Mouse (Mus musculus) forebrain, embryonic 11.5 days (tissue): ENCODE data around the gene Kazn. TPM values are rescaled to one million over a fixed set of nuclear protein-coding genes. Genes with fewer than 3 reads are reported as not detected.

Experiments used
- ATAC-seq: fragments of 200-750 bp; cut with Nextera tagmentation; replicated peaks from 2 replicates; pipeline ENCODE4 v1.8.0; 2017; ENCODE audit warnings: moderate TSS enrichment; ENCODE audit not compliant: low FRiP score
- DNase-seq: peaks from one replicate; pipeline ENCODE4 v3.0.0-alpha.2; 2017; ENCODE audit warnings: low spot score
- H3K27ac ChIP-seq: fragments of 300-500 bp; sonication (generic); 2 replicates; pipeline ENCODE4 v1.5.1; 2014; ENCODE audit warnings: low read depth, low read length
- H3K27me3 ChIP-seq: fragments of 300-500 bp; sonication (generic); 2 replicates; pipeline ENCODE4 v1.6.1; 2014; ENCODE audit warnings: mild to moderate bottlenecking, low read length, mixed read lengths; ENCODE audit not compliant: control insufficient read depth, insufficient read depth
- H3K36me3 ChIP-seq: fragments of 300-500 bp; sonication (generic); 2 replicates; pipeline ENCODE4 v1.6.1; 2014; ENCODE audit warnings: mild to moderate bottlenecking, low read length, moderate library complexity, mixed read lengths; ENCODE audit not compliant: control insufficient read depth, insufficient read depth
- H3K4me1 ChIP-seq: fragments of 300-500 bp; sonication (generic); replicated peaks from 2 replicates; pipeline ENCODE4 v1.6.1; 2014; ENCODE audit warnings: low read length, mixed read lengths; ENCODE audit not compliant: control insufficient read depth, insufficient read depth
- H3K4me2 ChIP-seq: fragments of 300-500 bp; sonication (generic); 2 replicates; pipeline ENCODE4 v1.6.1; 2014; ENCODE audit warnings: low read depth, mild to moderate bottlenecking, low read length, moderate library complexity, mixed read lengths; ENCODE audit not compliant: severe bottlenecking
- H3K4me3 ChIP-seq: fragments of 300-500 bp; sonication (generic); 2 replicates; pipeline ENCODE4 v1.5.1; 2014; ENCODE audit warnings: low read depth, low read length
- H3K9ac ChIP-seq: fragments of 300-500 bp; sonication (generic); 2 replicates; pipeline ENCODE4 v1.6.1; 2014; ENCODE audit warnings: low read length
- H3K9me3 ChIP-seq: fragments of 300-500 bp; sonication (generic); 2 replicates; pipeline ENCODE4 v1.6.1; 2016; ENCODE audit warnings: low read length, mixed read lengths; ENCODE audit not compliant: control insufficient read depth
- WGBS: fragments of 180-500 bp; shearing (Covaris S2); extraction: QIAGEN DNeasy Blood & Tissue Kit; methylation state at CpG from one replicate; pipeline ENCODE4 v1.1.7; 2014; 5-methylcytosine and 5-hydroxymethylcytosine counted together
- polyA plus RNA-seq: library from polyadenylated mRNA; unstranded; fragments of >200 nt; fragmentation: Nextera tagmentation; extraction: Ambion mirVana; gene quantifications from 2 replicates; pipeline ENCODE4 v1.2.1, GENCODE M21; 2014

Gene Kazn
- polyA plus RNA-seq, 1 experiment from 2014 or later, result 18.1 TPM

DNA sequence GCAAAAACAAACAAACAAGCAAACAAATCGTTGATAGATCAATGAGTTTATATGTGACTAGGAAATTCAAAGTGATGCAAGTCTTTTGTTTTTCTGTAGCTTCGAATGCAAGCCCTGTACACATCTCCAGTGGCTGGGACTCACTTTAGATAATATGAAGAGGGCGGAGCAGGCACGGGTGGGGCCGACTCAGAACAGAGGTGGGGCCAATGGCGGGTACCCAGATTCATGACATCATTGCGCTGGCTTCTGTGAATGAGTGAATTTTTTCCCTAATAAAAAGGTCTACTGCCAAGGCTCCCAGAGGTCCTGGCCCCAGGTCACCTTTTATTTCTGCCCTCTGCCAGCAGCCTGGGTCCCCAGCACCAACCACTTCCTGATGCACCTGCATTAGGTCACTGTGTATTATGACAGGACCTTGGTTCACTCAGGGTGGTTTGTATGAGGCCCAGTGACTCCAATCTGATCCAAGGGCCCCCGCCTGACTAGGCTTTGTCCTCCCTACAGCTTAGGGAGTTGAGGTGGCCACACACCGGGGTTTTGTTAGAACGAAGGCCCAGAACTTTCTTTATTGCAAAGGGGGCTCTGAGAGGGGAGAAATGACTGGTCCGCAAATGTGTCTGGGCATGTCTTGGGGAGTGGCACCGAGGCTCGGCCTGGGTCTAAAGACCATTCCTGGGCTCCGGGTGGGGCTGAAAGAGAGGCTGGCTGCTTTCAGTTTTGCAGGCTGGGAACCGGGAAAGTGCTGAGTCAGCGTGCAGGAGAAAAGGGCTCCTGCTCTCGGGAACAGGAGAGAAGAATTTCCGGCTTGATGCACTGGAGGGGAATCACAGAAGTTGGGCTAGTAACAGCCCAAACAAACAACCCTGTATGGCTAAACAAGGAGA is 68.1 kb downstream of the Kazn start:
- no peak overlapping the region for H3K4me3 ChIP-seq
- no peaks in the 10 kb centered on the region for H3K9me3 ChIP-seq
- WGBS, result 52% methylated on average over 18 of the region's 18 CpGs
- no peak overlapping the region for H3K4me2 ChIP-seq
- DNase-seq (no peak), ATAC-seq (no peak)
- H3K27ac ChIP-seq, result no peak overlapping the region
- no peak overlapping the region for H3K9ac ChIP-seq
- no peaks in the 10 kb centered on the region for H3K36me3 ChIP-seq
- H3K27me3 ChIP-seq, result no peaks in the 10 kb centered on the region
- peaks cover 9% of the 10 kb centered on the region; the same call in 1 of the 2 replicates for H3K4me1 ChIP-seq

DNA sequence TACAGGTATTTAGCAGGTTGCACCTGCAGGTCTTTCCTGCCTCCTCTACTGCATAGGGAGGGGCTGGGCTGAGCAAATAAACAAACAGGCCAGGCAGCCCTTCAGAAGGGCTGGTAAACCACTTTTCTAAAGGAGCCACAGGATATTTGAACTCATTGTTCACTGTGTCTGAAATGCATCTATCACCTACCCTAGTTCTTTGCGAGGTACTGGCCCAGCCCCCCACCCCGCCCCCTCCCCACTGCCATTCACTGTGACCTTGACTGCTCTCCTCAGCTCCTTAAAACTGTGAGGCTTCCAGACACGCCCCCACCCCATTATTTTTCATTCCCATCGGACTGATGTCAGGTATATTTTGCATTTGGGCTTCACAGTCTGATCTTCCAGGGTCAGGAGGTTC is 69.6 kb downstream of the Kazn start:
- H3K4me1 ChIP-seq, result peaks cover 12% of the 10 kb centered on the region; the same call in 1 of the 2 replicates
- no peaks in the 10 kb centered on the region for H3K9me3 ChIP-seq
- no peak overlapping the region for H3K4me2 ChIP-seq
- no peaks in the 10 kb centered on the region for H3K36me3 ChIP-seq
- no peak overlapping the region for H3K9ac ChIP-seq
- H3K27me3 ChIP-seq, result no peaks in the 10 kb centered on the region
- WGBS, result 73% methylated on average over 4 of the region's 4 CpGs
- DNase-seq (no peak), ATAC-seq (no peak)
- H3K27ac ChIP-seq, result no peak overlapping the region
- H3K4me3 ChIP-seq, result no peak overlapping the region

DNA sequence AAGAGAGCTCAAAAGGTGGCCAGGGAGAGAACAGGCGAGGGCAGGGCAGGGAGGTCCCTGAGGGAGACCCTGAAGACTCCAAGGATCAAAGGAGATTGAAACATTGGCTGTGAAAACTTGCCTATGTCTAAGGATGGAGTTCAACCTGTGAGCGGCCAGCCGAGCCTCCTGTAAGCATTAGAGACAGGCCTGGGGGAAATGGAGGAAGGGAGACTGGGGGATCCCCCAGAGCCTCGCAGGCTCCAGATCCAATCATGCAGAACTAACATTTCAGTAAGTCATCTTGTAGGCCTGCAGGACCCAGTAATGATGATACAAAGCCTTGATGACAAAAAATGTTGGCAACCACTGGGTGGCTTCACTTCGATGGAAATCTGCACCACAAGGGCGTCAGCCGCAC is 70.8 kb downstream of the Kazn start:
- H3K9me3 ChIP-seq, result no peaks in the 10 kb centered on the region
- DNase-seq, result no peak
- H3K4me2 ChIP-seq, result no peak overlapping the region
- no peaks in the 10 kb centered on the region for H3K27me3 ChIP-seq
- no peak overlapping the region for H3K4me3 ChIP-seq
- H3K36me3 ChIP-seq, result no peaks in the 10 kb centered on the region
- no peak overlapping the region for H3K9ac ChIP-seq
- no peak overlapping the region for H3K27ac ChIP-seq
- 87% methylated on average over 7 of the region's 7 CpGs for WGBS
- peaks cover 8% of the 10 kb centered on the region; the same call in 1 of the 2 replicates for H3K4me1 ChIP-seq
- ATAC-seq, result no peak

DNA sequence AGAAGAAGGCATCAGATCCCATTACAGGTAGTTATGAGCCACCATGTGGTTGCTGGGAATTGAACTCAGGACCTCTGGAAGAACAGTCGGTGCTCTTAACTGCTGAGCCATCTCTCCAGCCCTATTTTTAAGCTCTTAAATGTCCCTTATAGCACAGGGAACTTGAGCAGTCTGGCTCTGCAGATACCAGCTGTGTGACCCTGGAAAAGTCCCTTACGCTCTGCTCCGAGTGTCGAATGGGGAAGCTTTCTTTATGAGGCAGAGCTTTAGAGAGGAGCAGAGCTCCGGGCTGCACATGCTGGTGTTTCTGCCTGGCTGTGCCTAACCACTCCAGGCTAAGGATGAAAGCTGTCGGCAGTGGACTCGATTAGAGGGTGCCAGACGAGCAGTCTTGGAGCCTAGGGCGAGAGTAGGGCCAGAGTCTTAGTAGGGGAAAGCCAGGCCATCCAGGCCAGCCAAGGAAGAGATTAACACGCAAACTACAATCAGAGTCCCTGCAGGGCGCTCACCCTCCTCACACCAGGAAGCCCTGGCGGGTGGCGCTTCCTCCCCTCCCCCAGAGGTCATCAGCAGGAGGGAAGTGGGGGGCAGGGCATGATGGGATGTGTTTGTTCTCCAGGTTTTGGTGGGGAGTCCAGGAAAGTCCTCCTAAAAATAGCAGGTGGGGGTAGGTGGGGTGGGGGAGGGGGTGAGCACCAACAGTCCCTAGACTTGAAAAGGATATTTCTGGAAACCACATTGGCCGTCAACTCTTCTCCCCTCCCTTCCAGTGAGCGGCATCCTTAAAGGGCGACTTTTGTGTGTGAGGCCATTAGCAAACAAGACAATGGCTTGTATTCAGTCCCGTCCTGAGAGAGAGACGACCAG is 73.1 kb downstream of the Kazn start:
- H3K4me3 ChIP-seq, result no peak overlapping the region
- no peaks in the 10 kb centered on the region for H3K27me3 ChIP-seq
- H3K9ac ChIP-seq, result peak overlapping the region; percentile 10; the same call in 1 of the 2 replicates
- H3K4me1 ChIP-seq, result peaks cover 8% of the 10 kb centered on the region; the same call in 1 of the 2 replicates
- no peak overlapping the region for H3K27ac ChIP-seq
- no peaks in the 10 kb centered on the region for H3K9me3 ChIP-seq
- peak; percentile 33; the same call in 1 of the 2 replicates for ATAC-seq
- WGBS, result 9% methylated on average over 18 of the region's 18 CpGs
- no peak overlapping the region for H3K4me2 ChIP-seq
- H3K36me3 ChIP-seq, result no peaks in the 10 kb centered on the region; the same call in 1 of the 2 replicates
- DNase-seq, result no peak

DNA sequence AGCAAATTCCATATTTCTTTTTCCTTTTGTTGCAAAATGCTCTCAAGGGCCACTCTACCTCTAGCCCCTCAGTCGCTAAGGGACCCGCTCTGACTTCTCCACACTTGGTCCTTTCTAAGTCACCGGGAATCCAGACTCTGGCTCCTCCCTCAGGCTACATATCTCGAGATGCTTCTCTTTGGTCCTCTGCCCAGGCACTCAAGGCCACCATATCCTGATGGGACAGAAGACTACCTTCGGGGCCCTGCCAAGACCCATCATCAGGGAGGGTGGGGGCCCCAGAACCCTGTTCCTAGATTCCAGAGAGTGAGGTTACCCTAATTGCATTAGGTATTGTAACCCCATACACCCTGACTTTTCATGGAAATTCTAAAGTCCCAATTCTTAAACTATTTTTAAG is 73.8 kb downstream of the Kazn start:
- H3K36me3 ChIP-seq, result no peaks in the 10 kb centered on the region; the same call in 1 of the 2 replicates
- DNase-seq (no peak), ATAC-seq (no peak)
- no peaks in the 10 kb centered on the region for H3K9me3 ChIP-seq
- no peak overlapping the region for H3K4me2 ChIP-seq
- H3K9ac ChIP-seq, result no peak overlapping the region
- WGBS, result 55% methylated on average over 5 of the region's 5 CpGs
- no peak overlapping the region for H3K27ac ChIP-seq
- H3K4me3 ChIP-seq, result no peak overlapping the region
- no peaks in the 10 kb centered on the region for H3K27me3 ChIP-seq
- H3K4me1 ChIP-seq, result peaks cover 8% of the 10 kb centered on the region; the same call in 1 of the 2 replicates

DNA sequence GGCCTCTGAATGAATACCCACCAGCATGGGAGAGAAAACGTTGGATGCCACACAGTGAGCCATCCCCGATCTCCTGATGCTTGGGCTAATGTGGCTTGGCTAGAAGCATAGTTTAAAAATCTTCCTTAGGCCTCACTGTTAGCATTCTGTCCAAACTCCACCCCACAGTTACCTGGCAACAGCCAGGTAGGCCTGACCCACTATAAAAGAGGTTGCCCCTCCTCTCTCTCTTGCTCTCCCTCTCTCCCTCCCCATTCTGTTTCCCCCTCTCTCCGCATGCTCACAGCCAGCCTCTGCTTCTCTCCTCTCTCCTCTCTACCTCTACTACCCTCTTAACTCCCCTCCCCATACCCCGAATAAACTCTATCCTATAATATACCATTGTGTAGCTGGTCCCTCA is 74.8 kb downstream of the Kazn start:
- DNase-seq (no peak), ATAC-seq (no peak)
- Histone ChIP-seq H3K9me3 (no peaks in the 10 kb centered on the region), H3K4me2 (no peak overlapping the region), H3K9ac (no peak overlapping the region), H3K4me1 (peaks cover 8% of the 10 kb centered on the region; the same call in 1 of the 2 replicates), H3K36me3 (no peaks in the 10 kb centered on the region; the same call in 1 of the 2 replicates), H3K27me3 (no peaks in the 10 kb centered on the region), H3K4me3 (no peak overlapping the region), H3K27ac (no peak overlapping the region)
- 58% methylated on average over 4 of the region's 4 CpGs for WGBS

DNA sequence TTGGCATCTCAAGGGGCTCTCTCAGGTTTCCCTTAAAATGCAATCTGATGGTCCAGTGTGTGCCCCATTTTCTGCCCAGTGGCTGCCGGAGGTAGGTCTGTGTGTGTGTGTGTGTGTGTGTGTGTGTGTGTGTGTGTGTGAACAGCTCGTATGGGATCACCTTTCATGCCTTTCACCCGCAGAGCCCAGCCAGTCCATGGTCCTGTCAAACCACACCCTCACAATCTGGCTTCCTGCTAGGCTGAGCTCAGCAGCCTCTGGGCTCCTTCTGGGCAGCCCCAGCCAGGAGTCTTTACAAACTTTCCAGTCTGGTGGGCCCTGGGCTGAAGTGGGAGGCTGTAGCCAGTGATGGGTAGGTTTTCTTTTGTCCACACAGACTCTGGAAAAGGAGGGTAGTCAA is 75.3 kb downstream of the Kazn start:
- 55% methylated on average over 3 of the region's 3 CpGs for WGBS
- Histone ChIP-seq H3K27me3 (no peaks in the 10 kb centered on the region), H3K36me3 (no peaks in the 10 kb centered on the region; the same call in 1 of the 2 replicates), H3K4me3 (no peak overlapping the region), H3K9ac (no peak overlapping the region), H3K27ac (no peak overlapping the region), H3K9me3 (no peaks in the 10 kb centered on the region), H3K4me1 (peaks cover 8% of the 10 kb centered on the region; the same call in 1 of the 2 replicates), H3K4me2 (no peak overlapping the region)
- no peak for ATAC-seq
- no peak for DNase-seq

DNA sequence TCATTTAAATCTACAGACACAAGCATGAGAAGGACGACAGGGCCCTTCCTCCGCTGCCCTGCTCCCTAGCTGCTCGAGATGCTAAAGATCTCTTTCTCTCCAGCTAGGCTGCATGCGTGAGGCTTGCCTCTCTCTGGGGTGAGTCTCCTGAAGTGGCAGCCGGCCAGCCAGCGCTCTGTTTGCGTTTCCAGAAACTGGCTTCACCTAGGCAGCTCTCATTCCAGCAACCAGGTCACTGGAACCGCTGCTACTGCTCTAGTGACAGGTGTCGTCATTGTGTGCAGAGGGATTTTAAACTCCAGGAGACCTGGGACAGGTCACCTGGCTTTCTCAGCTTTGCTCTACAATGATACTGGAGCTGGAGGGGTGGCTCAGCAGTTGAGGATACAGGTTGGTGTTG is 76.5 kb downstream of the Kazn start:
- DNase-seq, result no peak
- Histone ChIP-seq H3K4me2 (no peak overlapping the region), H3K4me3 (no peak overlapping the region), H3K4me1 (peaks cover 8% of the 10 kb centered on the region; the same call in 1 of the 2 replicates), H3K36me3 (no peaks in the 10 kb centered on the region; the same call in 1 of the 2 replicates), H3K27me3 (no peaks in the 10 kb centered on the region), H3K9ac (no peak overlapping the region), H3K9me3 (no peaks in the 10 kb centered on the region), H3K27ac (no peak overlapping the region)
- no peak for ATAC-seq
- 97% methylated on average over 9 of the region's 9 CpGs for WGBS
